Mouse (Mus musculus) heart, postnatal 0 days (tissue): ENCODE results near the gene Hist1h1d.
"Not testable (repeated sequence)": the region's sequence is repeated elsewhere in the genome, so short reads cannot be mapped to it uniquely, and the experiment has no call there.

Source experiments
- CTCF ChIP-seq: IDR thresholded peaks from 2 replicates; pipeline ENCODE4 v1.5.1; 2016; ENCODE audit warnings: antibody characterized with exemption, control low read depth, low read depth
- EP300 ChIP-seq: IDR thresholded peaks from 2 replicates; pipeline ENCODE4 v1.6.1; 2016; ENCODE audit warnings: antibody characterized with exemption, low read depth

DNA sequence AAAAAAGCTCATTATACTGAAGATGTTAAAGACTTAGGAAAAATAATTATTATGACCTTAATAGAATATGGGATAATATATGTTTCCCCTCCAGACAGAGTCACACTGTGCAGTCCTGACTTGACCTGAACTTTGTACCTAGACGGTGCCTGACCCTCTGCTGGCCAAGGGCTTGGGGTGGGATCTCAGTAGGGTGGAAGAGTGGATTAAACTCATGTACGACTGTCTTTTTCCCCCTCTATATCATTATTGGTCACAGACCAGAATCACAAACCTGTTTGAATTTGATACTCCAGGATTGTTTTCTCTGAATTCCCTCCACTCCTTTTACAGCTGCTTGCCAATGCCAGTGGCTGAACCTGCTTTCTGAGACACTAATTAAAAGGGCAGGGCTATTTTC is 7.6 kb downstream of the Hist1h1d start:
- not testable (repeated sequence) for TF ChIP-seq CTCF, EP300
